Mouse (Mus musculus): ENCODE results near the gene Dhrs7b. TPM values are rescaled to one million over a fixed set of nuclear protein-coding genes. Genes with fewer than 3 reads are reported as not detected.

Dhrs7b gene
- total and polyA plus RNA-seq, 2 experiments from 2014 or later = 22.9 to 28.4 TPM

- Histone ChIP-seq H3K27ac (ENCODE audit: low read depth) (no peak overlapping the region), H3K4me3 (ENCODE audit: low read depth, low read length) (no peak overlapping the region), H3K9ac (replicated peaks; ENCODE audit: low read depth, low read length) (no peak overlapping the region), H3K27me3 (ENCODE audit: control insufficient read depth, insufficient read depth, low read length) (no peaks in the 10 kb centered on the region), H3K4me2 (ENCODE audit: low read depth, low read length) (no peak overlapping the region), H3K9me3 (replicated peaks; ENCODE audit: control insufficient read depth, low read length) (no peaks in the 10 kb centered on the region), H3K4me1 (ENCODE audit: control insufficient read depth, insufficient read depth) (no peaks in the 10 kb centered on the region), H3K36me3 (replicated peaks; ENCODE audit: control insufficient read depth, insufficient read depth, low read length) (peaks cover 16% of the 10 kb centered on the region; the same call in 1 of the 2 replicates)
- ATAC-seq (ENCODE audit: insufficient read depth, low read depth) (no peak), DNase-seq (ENCODE audit: low spot score) (no peak)
- TF ChIP-seq CTCF (IDR thresholded peaks at IDR 0.05; ENCODE audit: low read depth) = no peak
- TF ChIP-seq EP300 (IDR thresholded peaks at IDR 0.05; ENCODE audit: low read depth) = no peak
- WGBS = 89% methylated on average over 5 of the region's 5 CpGs
Observed at GRCm38 (mm10) chr11:60843412-60843811, 13.0 kb downstream of the Dhrs7b start.

DNA sequence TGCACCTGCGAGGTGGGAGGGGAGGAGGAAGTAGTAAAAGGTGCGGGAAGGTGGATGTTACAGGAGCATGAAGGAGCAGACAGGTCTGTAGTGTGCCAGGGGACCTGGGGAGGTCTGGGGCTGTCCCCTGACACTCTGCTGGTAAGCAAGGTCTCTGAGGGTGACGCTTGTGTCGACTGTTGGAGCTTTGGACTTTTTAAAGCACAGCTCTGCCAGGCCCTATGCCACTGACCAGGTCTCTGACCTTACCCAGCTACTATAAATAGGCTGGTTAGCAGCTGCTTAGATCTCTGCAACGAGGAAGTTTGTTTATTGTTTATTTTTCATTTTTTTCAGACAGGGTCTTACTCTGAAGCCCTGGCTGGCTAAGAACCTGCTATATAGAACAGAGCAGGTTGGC is 15.0 kb downstream of the Dhrs7b start:
- DNase-seq (ENCODE audit: low spot score) = no peak
- Histone ChIP-seq H3K9ac (replicated peaks; ENCODE audit: low read depth, low read length) (no peak overlapping the region), H3K27me3 (ENCODE audit: control insufficient read depth, insufficient read depth, low read length) (no peaks in the 10 kb centered on the region), H3K4me1 (ENCODE audit: control insufficient read depth, insufficient read depth) (no peaks in the 10 kb centered on the region), H3K36me3 (replicated peaks; ENCODE audit: control insufficient read depth, insufficient read depth, low read length) (peaks cover 28% of the 10 kb centered on the region), H3K4me2 (ENCODE audit: low read depth, low read length) (no peak overlapping the region), H3K4me3 (ENCODE audit: low read depth, low read length) (no peak overlapping the region), H3K27ac (ENCODE audit: low read depth) (no peak overlapping the region), H3K9me3 (replicated peaks; ENCODE audit: control insufficient read depth, low read length) (no peaks in the 10 kb centered on the region)
- TF ChIP-seq EP300 (IDR thresholded peaks at IDR 0.05; ENCODE audit: low read depth) (no peak), CTCF (IDR thresholded peaks at IDR 0.05; ENCODE audit: low read depth) (no peak)
- WGBS = 77% methylated on average over 5 of the region's 5 CpGs
- ATAC-seq (ENCODE audit: insufficient read depth, low read depth) = no peak

DNA sequence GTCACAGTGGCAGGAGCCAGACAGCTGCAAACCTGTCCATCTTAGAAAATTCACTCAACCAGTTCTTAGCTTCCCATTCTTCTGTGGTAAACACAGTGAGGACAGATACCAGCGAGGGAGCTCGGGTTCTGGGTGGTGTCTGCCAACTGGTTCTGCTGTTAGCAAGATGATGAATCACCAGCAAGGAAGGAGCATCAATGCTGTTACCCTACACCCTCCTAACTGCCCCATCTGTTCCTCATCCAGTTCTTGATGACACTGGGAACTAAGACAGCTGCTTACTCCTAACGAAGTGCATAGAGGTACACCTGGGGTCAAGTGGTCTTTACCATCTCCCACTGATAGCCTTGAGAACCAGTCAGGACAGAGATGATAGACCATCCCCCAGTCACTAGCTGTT is 26.2 kb downstream of the Dhrs7b start:
- H3K4me3 ChIP-seq (ENCODE audit: low read depth, low read length) = no peak overlapping the region
- H3K4me1 ChIP-seq (ENCODE audit: control insufficient read depth, insufficient read depth) = no peaks in the 10 kb centered on the region
- no peak overlapping the region for H3K4me2 ChIP-seq (ENCODE audit: low read depth, low read length)
- H3K36me3 ChIP-seq (replicated peaks; ENCODE audit: control insufficient read depth, insufficient read depth, low read length) = peaks cover 55% of the 10 kb centered on the region
- H3K27me3 ChIP-seq (ENCODE audit: control insufficient read depth, insufficient read depth, low read length) = no peaks in the 10 kb centered on the region
- TF ChIP-seq EP300 (IDR thresholded peaks at IDR 0.05; ENCODE audit: low read depth) = no peak
- TF ChIP-seq CTCF (IDR thresholded peaks at IDR 0.05; ENCODE audit: low read depth) = no peak
- no peak for ATAC-seq (ENCODE audit: insufficient read depth, low read depth)
- WGBS = 52% methylated on average over 3 of the region's 3 CpGs
- no peak overlapping the region for H3K9ac ChIP-seq (replicated peaks; ENCODE audit: low read depth, low read length)
- H3K9me3 ChIP-seq (replicated peaks; ENCODE audit: control insufficient read depth, low read length) = no peaks in the 10 kb centered on the region
- no peak for DNase-seq (ENCODE audit: low spot score)
- H3K27ac ChIP-seq (ENCODE audit: low read depth) = no peak overlapping the region

DNA sequence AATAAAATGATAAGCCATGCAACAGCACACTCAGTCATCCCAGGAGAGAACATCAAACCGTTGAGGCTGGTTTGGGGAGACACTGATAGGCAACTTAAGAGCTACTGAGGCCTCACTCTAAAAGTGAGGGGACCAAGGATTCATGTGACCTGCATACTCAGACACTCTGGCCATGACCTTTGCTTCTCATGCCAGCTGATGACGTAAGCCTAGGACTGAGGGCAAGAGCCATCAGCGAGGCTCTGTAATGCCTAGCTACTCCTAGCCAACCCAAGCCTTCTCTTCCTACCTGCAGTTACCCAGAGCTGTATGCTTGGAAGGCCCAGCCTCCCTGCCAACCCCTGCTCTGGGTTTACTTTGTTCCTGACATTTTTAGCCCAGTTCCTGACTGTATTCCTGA is 31.6 kb downstream of the Dhrs7b start:
- H3K4me1 ChIP-seq (ENCODE audit: control insufficient read depth, insufficient read depth) = peaks cover 26% of the 10 kb centered on the region
- H3K9ac ChIP-seq (replicated peaks; ENCODE audit: low read depth, low read length) = no peak overlapping the region
- H3K9me3 ChIP-seq (replicated peaks; ENCODE audit: control insufficient read depth, low read length) = no peaks in the 10 kb centered on the region
- H3K4me3 ChIP-seq (ENCODE audit: low read depth, low read length) = no peak overlapping the region
- WGBS = 60% methylated on average over 3 of the region's 3 CpGs
- peaks cover 50% of the 10 kb centered on the region for H3K36me3 ChIP-seq (replicated peaks; ENCODE audit: control insufficient read depth, insufficient read depth, low read length)
- no peak for TF ChIP-seq EP300 (IDR thresholded peaks at IDR 0.05; ENCODE audit: low read depth)
- no peak for TF ChIP-seq CTCF (IDR thresholded peaks at IDR 0.05; ENCODE audit: low read depth)
- DNase-seq (ENCODE audit: low spot score) (no peak), ATAC-seq (ENCODE audit: insufficient read depth, low read depth) (no peak)
- no peak overlapping the region for H3K4me2 ChIP-seq (ENCODE audit: low read depth, low read length)
- no peak overlapping the region for H3K27ac ChIP-seq (ENCODE audit: low read depth)
- H3K27me3 ChIP-seq (ENCODE audit: control insufficient read depth, insufficient read depth, low read length) = no peaks in the 10 kb centered on the region

GRCm38 (mm10) chr11:60863196-60863595 is 32.8 kb downstream of the Dhrs7b start:
- Histone ChIP-seq H3K4me2 (ENCODE audit: low read depth, low read length) (no peak overlapping the region), H3K36me3 (replicated peaks; ENCODE audit: control insufficient read depth, insufficient read depth, low read length) (peaks cover 42% of the 10 kb centered on the region), H3K4me3 (ENCODE audit: low read depth, low read length) (no peak overlapping the region), H3K27me3 (ENCODE audit: control insufficient read depth, insufficient read depth, low read length) (no peaks in the 10 kb centered on the region), H3K27ac (ENCODE audit: low read depth) (no peak overlapping the region), H3K9ac (replicated peaks; ENCODE audit: low read depth, low read length) (no peak overlapping the region), H3K9me3 (replicated peaks; ENCODE audit: control insufficient read depth, low read length) (no peaks in the 10 kb centered on the region), H3K4me1 (ENCODE audit: control insufficient read depth, insufficient read depth) (peaks cover 32% of the 10 kb centered on the region)
- ATAC-seq (ENCODE audit: insufficient read depth, low read depth) = no peak; the same call in 1 of the 2 replicates
- TF ChIP-seq CTCF (IDR thresholded peaks at IDR 0.05; ENCODE audit: low read depth) (no peak), EP300 (IDR thresholded peaks at IDR 0.05; ENCODE audit: low read depth) (no peak)
- no peak for DNase-seq (ENCODE audit: low spot score)
- 28% methylated on average over 4 of the region's 4 CpGs for WGBS

GRCm38 (mm10) chr11:60864166-60864565 is 33.7 kb downstream of the Dhrs7b start:
- Histone ChIP-seq H3K4me1 (ENCODE audit: control insufficient read depth, insufficient read depth) (peaks cover 32% of the 10 kb centered on the region), H3K9me3 (replicated peaks; ENCODE audit: control insufficient read depth, low read length) (no peaks in the 10 kb centered on the region), H3K4me3 (ENCODE audit: low read depth, low read length) (no peak overlapping the region), H3K27me3 (ENCODE audit: control insufficient read depth, insufficient read depth, low read length) (no peaks in the 10 kb centered on the region), H3K27ac (ENCODE audit: low read depth) (0 out of 2 replicates have a peak overlapping the region, but pooled peaks have one; percentile 4), H3K9ac (replicated peaks; ENCODE audit: low read depth, low read length) (no peak overlapping the region), H3K4me2 (ENCODE audit: low read depth, low read length) (no peak overlapping the region), H3K36me3 (replicated peaks; ENCODE audit: control insufficient read depth, insufficient read depth, low read length) (peaks cover 40% of the 10 kb centered on the region)
- DNase-seq (ENCODE audit: low spot score) (no peak), ATAC-seq (ENCODE audit: insufficient read depth, low read depth) (no peak)
- WGBS = 87% methylated on average over 2 of the region's 2 CpGs
- TF ChIP-seq CTCF (IDR thresholded peaks at IDR 0.05; ENCODE audit: low read depth) = no peak
- TF ChIP-seq EP300 (IDR thresholded peaks at IDR 0.05; ENCODE audit: low read depth) = no peak

Data from heart, postnatal 0 days (tissue).